Comparison of ENCODE assay signal across 8 mouse cellular contexts in genomic region chr3:50442341-50443292, GRCm38 (mm10). TPM values are rescaled to one million over a fixed set of nuclear protein-coding genes. Genes with fewer than 3 reads are reported as not detected.
DNase-seq lines count a peak whose midpoint lies in the region; ATAC-seq and TF ChIP-seq lines count a peak whose summit lies in the region.

No protein-coding gene starts in this region.

- no peaks in the 10 kb centered on the region for H3K9me3 ChIP-seq in embryonic facial prominence, embryonic 11.5 days (replicated peaks; ENCODE audit: control insufficient read depth, low read length)
- H3K9me3 ChIP-seq in hindbrain, embryonic 16.5 days (ENCODE audit: control insufficient read depth, low read length): no peaks in the 10 kb centered on the region
- no peaks in the 10 kb centered on the region for H3K9me3 ChIP-seq in midbrain, postnatal 0 days (ENCODE audit: low read length)

- intact Hi-C loops in left cerebral cortex, postnatal 14 days (cut with DNase I): no loop called here

- H3K27ac ChIP-seq in embryonic facial prominence, embryonic 11.5 days (replicated peaks; ENCODE audit: low read depth, low read length): no peak overlapping the region
- H3K27ac ChIP-seq in hindbrain, embryonic 16.5 days (ENCODE audit: low read depth, low read length): no peak overlapping the region
- no peak overlapping the region for H3K27ac ChIP-seq in midbrain, postnatal 0 days (ENCODE audit: low read depth, low read length)

- no peaks in the 10 kb centered on the region for H3K27me3 ChIP-seq in embryonic facial prominence, embryonic 11.5 days (ENCODE audit: control insufficient read depth, insufficient read depth, low read length)
- no peaks in the 10 kb centered on the region for H3K27me3 ChIP-seq in hindbrain, embryonic 16.5 days (replicated peaks; ENCODE audit: control insufficient read depth, insufficient read depth, low read length)
- H3K27me3 ChIP-seq in midbrain, postnatal 0 days (ENCODE audit: insufficient read depth, low read length): no peaks in the 10 kb centered on the region

- H3K4me2 ChIP-seq in embryonic facial prominence, embryonic 11.5 days (ENCODE audit: low read depth, low read length): peak overlapping the region; percentile 13; the same call in 1 of the 2 replicates
- H3K4me2 ChIP-seq in hindbrain, embryonic 16.5 days (ENCODE audit: low read length): peak overlapping the region; percentile 70
- peak overlapping the region; percentile 59 for H3K4me2 ChIP-seq in midbrain, postnatal 0 days (ENCODE audit: low read depth, low read length, poor library complexity, severe bottlenecking)

- H3K4me1 ChIP-seq in embryonic facial prominence, embryonic 11.5 days (ENCODE audit: control insufficient read depth, insufficient read depth, low read length): no peaks in the 10 kb centered on the region
- H3K4me1 ChIP-seq in hindbrain, embryonic 16.5 days (ENCODE audit: control insufficient read depth, insufficient read depth, low read depth, low read length): peaks cover 9% of the 10 kb centered on the region
- no peaks in the 10 kb centered on the region for H3K4me1 ChIP-seq in midbrain, postnatal 0 days (ENCODE audit: insufficient read depth, low read length)

- H3K9ac ChIP-seq in embryonic facial prominence, embryonic 11.5 days (replicated peaks; ENCODE audit: low read length): no peak overlapping the region
- H3K9ac ChIP-seq in hindbrain, embryonic 16.5 days (ENCODE audit: low read depth, low read length): no peak overlapping the region
- H3K9ac ChIP-seq in midbrain, postnatal 0 days (replicated peaks; ENCODE audit: low read length, poor library complexity, severe bottlenecking): no peak overlapping the region

- 65% methylated on average over 19 of the region's 19 CpGs for WGBS in embryonic facial prominence, embryonic 11.5 days
- WGBS in hindbrain, embryonic 16.5 days: 73% methylated on average over 19 of the region's 19 CpGs
- WGBS in midbrain, postnatal 0 days: 71% methylated on average over 19 of the region's 19 CpGs

- peak; percentile 25 for DNase-seq in left cerebral cortex, postnatal 14 days (ENCODE audit: low spot score in 2 of 2)
- no peak for DNase-seq in left cerebral cortex, adult 8-10 months (ENCODE audit: low spot score in 2 of 2)
- DNase-seq in embryonic facial prominence, embryonic 11.5 days (ENCODE audit: low spot score): no peak
- no peak for DNase-seq in midbrain, postnatal 0 days (ENCODE audit: low spot score)
- DNase-seq in spleen, adult 12 weeks (ENCODE audit: low spot score): no peak
- DNase-seq in right cerebral cortex, postnatal 4 days: no peak
- DNase-seq in cerebellum, adult 9-10 months: no peak

- TF ChIP-seq CTCF in midbrain, postnatal 0 days (IDR thresholded peaks at IDR 0.05): no peak

- no peak overlapping the region for H3K4me3 ChIP-seq in embryonic facial prominence, embryonic 11.5 days (ENCODE audit: low read depth, low read length)
- H3K4me3 ChIP-seq in hindbrain, embryonic 16.5 days (ENCODE audit: low read length): no peak overlapping the region; the same call in 1 of the 2 replicates
- H3K4me3 ChIP-seq in midbrain, postnatal 0 days (ENCODE audit: low read depth, low read length): peak overlapping the region; percentile 28

- no peak for ATAC-seq in embryonic facial prominence, embryonic 11.5 days (replicated peaks; ENCODE audit: insufficient number of reproducible peaks, low FRiP score, low TSS enrichment, low read depth)
- ATAC-seq in hindbrain, embryonic 16.5 days: peak; percentile 43; the same call in 1 of the 2 replicates
- no peak for ATAC-seq in midbrain, postnatal 0 days (ENCODE audit: low FRiP score)

- H3K36me3 ChIP-seq in embryonic facial prominence, embryonic 11.5 days (replicated peaks; ENCODE audit: control insufficient read depth, insufficient read depth, low read depth, low read length): no peaks in the 10 kb centered on the region
- H3K36me3 ChIP-seq in hindbrain, embryonic 16.5 days (ENCODE audit: control insufficient read depth, insufficient read depth, low read length): no peaks in the 10 kb centered on the region
- H3K36me3 ChIP-seq in midbrain, postnatal 0 days (ENCODE audit: insufficient read depth, low read length): no peaks in the 10 kb centered on the region

RNA-seq across cellular contexts. Expression of gene Slc7a11, which starts 0.8 kb away (rescaled TPM):
- 10 to 100 TPM; 20.7 to 22.6 TPM for total RNA-seq in left cerebral cortex, postnatal 14 days (2021)
- total RNA-seq in left cerebral cortex, adult 8-10 months (2022): 10 to 100 TPM; 24.7 to 31.4 (median 25.8) TPM
- 1.1 and 1.5 TPM in 2 replicates for polyA plus RNA-seq in embryonic facial prominence, embryonic 11.5 days (2014; fragmentation: Nextera tagmentation; extraction: Ambion mirVana)
- 3.4 and 3.8 TPM in 2 replicates for polyA plus RNA-seq in hindbrain, embryonic 16.5 days (2015; fragmentation: Nextera tagmentation; extraction: Ambion mirVana)
- total RNA-seq in midbrain, postnatal 0 days (2014; rRNA removed): 21.7 and 26.0 TPM in 2 replicates
- 3.3 and 3.9 TPM in 2 replicates for polyA plus RNA-seq in midbrain, postnatal 0 days (2015; fragmentation: Nextera tagmentation; extraction: Ambion mirVana)

Comparison
In these comparisons a context has a peak if more than half of its experiments do, and no peak if none do; other contexts are left out.
1. DNase-seq: peak in left cerebral cortex, postnatal 14 days (2 of 2); none in left cerebral cortex, adult 8-10 months (0 of 2), embryonic facial prominence, embryonic 11.5 days (single experiment), midbrain, postnatal 0 days (single experiment), spleen, adult 12 weeks (single experiment), right cerebral cortex, postnatal 4 days (single experiment) and cerebellum, adult 9-10 months (single experiment).
2. H3K4me2 ChIP-seq: peak in every context shown above with its lines; median percentile 70 in hindbrain, embryonic 16.5 days; 59 in midbrain, postnatal 0 days; 13 in embryonic facial prominence, embryonic 11.5 days.